Mouse (Mus musculus) small intestine, adult 2 months (tissue): ENCODE measurements around the gene Syt6. TPM values are rescaled to one million over a fixed set of nuclear protein-coding genes. Genes with fewer than 3 reads are reported as not detected.

ENCODE experiments used
- H3K27ac ChIP-seq: fragments of 200-500 bp; 2 replicates; pipeline ENCODE4 v1.5.1; 2012; ENCODE audit warnings: low read depth, low read length, control low read depth, inconsistent platforms; ENCODE audit not compliant: insufficient read depth
- H3K27me3 ChIP-seq: fragments of 200-500 bp; 2 replicates; pipeline ENCODE4 v1.6.1; 2012; ENCODE audit warnings: mild to moderate bottlenecking, moderate library complexity, low read length, inconsistent platforms; ENCODE audit not compliant: control insufficient read depth, insufficient read depth
- H3K36me3 ChIP-seq: fragments of 200-500 bp; 2 replicates; pipeline ENCODE4 v1.6.1; 2012; ENCODE audit warnings: mild to moderate bottlenecking, low read length, control low read depth, inconsistent platforms; ENCODE audit not compliant: control insufficient read depth, insufficient read depth
- H3K4me1 ChIP-seq: fragments of 200-500 bp; 2 replicates; pipeline ENCODE4 v1.6.1; 2012; ENCODE audit warnings: low read length, inconsistent platforms, mixed read lengths; ENCODE audit not compliant: control insufficient read depth, insufficient read depth, insufficient read length
- H3K4me3 ChIP-seq: fragments of 200-500 bp; 2 replicates; pipeline ENCODE4 v1.5.1; 2012; ENCODE audit warnings: low read depth, mild to moderate bottlenecking, control low read depth, inconsistent platforms, low read length, moderate library complexity
- CTCF ChIP-seq: fragments of 200-500 bp; IDR thresholded peaks from 2 replicates; pipeline ENCODE4 v1.5.1; 2012; ENCODE audit warnings: low read depth, mild to moderate bottlenecking, control low read depth, inconsistent platforms, low read length, moderate library complexity, mixed read lengths; ENCODE audit not compliant: insufficient replicate concordance, insufficient read length; ENCODE audit errors: extremely low read depth
- POLR2A ChIP-seq: fragments of 200-500 bp; IDR thresholded peaks from 2 replicates; pipeline ENCODE4 v1.6.1; 2012; ENCODE audit warnings: low read depth, mild to moderate bottlenecking, control low read depth, inconsistent platforms, low read length, moderate library complexity
- WGBS: fragments of 180-500 bp; shearing (Covaris S2); methylation state at CpG from one replicate; pipeline ENCODE4 v1.1.7; 2018; 5-methylcytosine and 5-hydroxymethylcytosine counted together
- polyA plus RNA-seq: library from polyadenylated mRNA; depleted of rRNA; stranded (reverse); fragments of >200 nt; gene quantifications from 2 replicates; pipeline ENCODE4 v1.2.3, GENCODE M21; 2012; rRNA removed

Syt6 gene
- polyA plus RNA-seq, result 0.06 and 0.13 TPM in 2 replicates

DNA sequence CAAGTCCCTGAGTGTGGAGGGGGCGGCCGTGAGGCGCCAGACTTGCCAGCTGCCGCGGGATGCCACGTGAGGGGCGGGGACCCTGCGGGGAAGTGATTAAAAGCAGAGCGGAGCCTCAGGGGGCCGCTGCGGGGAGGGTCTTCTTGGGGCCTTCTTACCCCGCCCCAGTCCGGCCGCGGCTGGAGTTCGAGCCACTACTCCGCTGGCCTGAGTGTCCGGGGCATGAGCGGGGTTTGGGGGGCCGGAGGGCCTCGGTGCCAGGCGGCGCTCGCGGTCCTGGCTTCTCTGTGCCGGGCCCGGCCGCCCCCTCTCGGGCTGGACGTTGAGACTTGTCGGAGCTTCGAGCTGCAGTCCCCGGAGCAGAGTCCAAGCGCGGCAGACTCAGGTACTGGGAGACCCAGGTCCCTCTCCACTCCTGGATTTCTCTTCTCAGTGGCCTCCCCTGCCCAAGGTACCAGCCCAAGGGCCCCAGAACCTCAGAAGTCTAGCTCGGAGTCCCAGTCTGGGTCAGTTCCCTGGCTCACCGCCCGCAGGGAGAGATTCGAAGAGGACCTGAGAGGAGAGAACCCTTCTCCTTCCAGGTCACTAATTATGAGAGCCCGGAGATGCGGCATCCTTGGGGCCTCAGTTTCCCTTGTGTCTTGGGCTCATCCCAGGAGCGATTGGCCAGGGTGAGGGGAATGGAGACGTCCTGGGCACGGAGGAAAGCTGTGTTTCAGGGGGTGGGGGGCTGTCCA is at the start of gene Syt6:
Syt6 (plus strand) TSS at position 76 of the 737 bp plus-strand sequence.
- Histone ChIP-seq H3K4me3 (peak within 1 kb of the TSS; percentile 40), H3K4me1 (peaks cover 2% of the 10 kb centered on the region; the same call in 1 of the 2 replicates), H3K36me3 (no peaks in the 10 kb centered on the region), H3K27ac (no peak within 1 kb of the TSS), H3K27me3 (peaks cover 40% of the 10 kb centered on the region)
- TF ChIP-seq POLR2A, result no peak
- TF ChIP-seq CTCF, result no peak
- 3% methylated on average over 44 of the region's 44 CpGs for WGBS

- TF ChIP-seq CTCF, result no peak
- no peak for TF ChIP-seq POLR2A
- no peak overlapping the region for H3K4me3 ChIP-seq
- no peak overlapping the region for H3K27ac ChIP-seq
- WGBS, result 71% methylated on average over 4 of the region's 4 CpGs
- no peaks in the 10 kb centered on the region for H3K36me3 ChIP-seq
- no peaks in the 10 kb centered on the region; the same call in 1 of the 2 replicates for H3K27me3 ChIP-seq
- H3K4me1 ChIP-seq, result no peaks in the 10 kb centered on the region
Measured at GRCm38 (mm10) chr3:103526201-103526704, 48.8 kb upstream of the Syt6 start.

DNA sequence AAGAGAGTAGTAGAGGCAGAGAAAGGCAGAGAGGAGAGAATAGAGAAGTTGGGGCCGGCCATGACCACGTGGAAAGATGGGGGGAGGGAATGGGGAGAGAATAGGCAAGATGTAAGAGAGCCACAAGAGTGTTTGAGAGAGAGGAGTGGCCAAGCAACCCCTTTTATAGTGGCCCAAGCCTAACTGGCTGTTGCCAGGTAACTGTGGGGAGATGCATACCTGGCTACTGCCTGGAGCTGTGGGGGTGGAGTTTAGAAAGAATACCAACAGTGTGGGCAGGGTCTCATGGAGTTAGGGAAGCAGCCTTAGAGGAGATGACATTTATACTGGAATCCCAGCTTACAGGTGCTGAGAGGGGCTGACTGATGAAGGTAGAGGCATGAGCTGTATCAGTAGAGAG is 48.2 kb upstream of the Syt6 start:
- H3K4me3 ChIP-seq, result no peak overlapping the region
- no peaks in the 10 kb centered on the region for H3K4me1 ChIP-seq
- 6% methylated on average over 2 of the region's 2 CpGs for WGBS
- no peak for TF ChIP-seq CTCF
- no peak for TF ChIP-seq POLR2A
- no peaks in the 10 kb centered on the region for H3K36me3 ChIP-seq
- H3K27me3 ChIP-seq, result no peaks in the 10 kb centered on the region; the same call in 1 of the 2 replicates
- H3K27ac ChIP-seq, result no peak overlapping the region

GRCm38 (mm10) chr3:103534036-103534435 is 41.0 kb upstream of the Syt6 start:
- no peaks in the 10 kb centered on the region for H3K4me1 ChIP-seq
- WGBS, result 88% methylated on average over 9 of the region's 9 CpGs
- no peaks in the 10 kb centered on the region for H3K27me3 ChIP-seq
- TF ChIP-seq POLR2A (no peak), CTCF (no peak)
- no peak overlapping the region for H3K27ac ChIP-seq
- H3K4me3 ChIP-seq, result no peak overlapping the region
- no peaks in the 10 kb centered on the region for H3K36me3 ChIP-seq

DNA sequence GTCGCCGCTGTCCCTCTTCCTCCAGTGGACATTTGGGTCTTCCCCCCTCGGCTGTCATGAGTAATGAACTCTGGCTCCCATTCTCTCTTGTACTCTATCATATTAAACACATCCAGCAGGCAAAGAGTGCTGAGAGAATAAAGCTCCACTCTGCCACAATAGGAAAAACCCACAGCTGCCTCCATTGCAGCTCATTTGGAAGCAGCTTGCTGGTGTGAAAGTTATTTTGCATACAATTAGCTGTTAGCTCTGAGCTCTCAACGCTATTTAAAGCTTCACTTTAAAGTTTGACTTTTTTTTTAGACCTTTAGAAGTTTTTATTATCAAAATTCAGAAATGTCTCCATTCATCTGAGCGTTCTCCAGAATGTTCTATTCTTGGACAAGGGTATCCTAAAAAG is 39.8 kb upstream of the Syt6 start:
- TF ChIP-seq POLR2A (no peak), CTCF (no peak)
- Histone ChIP-seq H3K27ac (no peak overlapping the region), H3K36me3 (no peaks in the 10 kb centered on the region), H3K4me1 (no peaks in the 10 kb centered on the region), H3K27me3 (no peaks in the 10 kb centered on the region), H3K4me3 (no peak overlapping the region)
- 45% methylated on average over 5 of the region's 5 CpGs for WGBS

- Histone ChIP-seq H3K27ac (no peak overlapping the region), H3K36me3 (no peaks in the 10 kb centered on the region), H3K4me3 (no peak overlapping the region), H3K4me1 (no peaks in the 10 kb centered on the region), H3K27me3 (no peaks in the 10 kb centered on the region)
- WGBS, result 71% methylated on average over 7 of the region's 7 CpGs
- TF ChIP-seq POLR2A (no peak), CTCF (no peak)
Measured at GRCm38 (mm10) chr3:103539148-103539547, 35.9 kb upstream of the Syt6 start.

GRCm38 (mm10) chr3:103546166-103546565 is 28.9 kb upstream of the Syt6 start:
- Histone ChIP-seq H3K4me3 (no peak overlapping the region), H3K36me3 (no peaks in the 10 kb centered on the region), H3K27me3 (no peaks in the 10 kb centered on the region), H3K27ac (no peak overlapping the region), H3K4me1 (no peaks in the 10 kb centered on the region)
- WGBS, result 38% methylated on average over 2 of the region's 2 CpGs
- TF ChIP-seq POLR2A (no peak), CTCF (no peak)
